Mouse (Mus musculus) gastrocnemius, postnatal 36 days (tissue): ENCODE measurements at regions not wholly inside any gene's neighbourhood (a gene's known extent, or its start where the extent isn't known, plus 50 kb on each side); places are given as distances from the start of the nearest gene placed in this dataset.

Experiments used
- DNase-seq, 2 experiments: peaks; one replicate each; pipeline ENCODE4 v3.0.0; 2022
- intact Hi-C: fragments of 180-260 bp; cut with DNase I; formaldehyde crosslinking; loops from one replicate; pipeline ENCODE4 v1.15.1; 2025

DNA sequence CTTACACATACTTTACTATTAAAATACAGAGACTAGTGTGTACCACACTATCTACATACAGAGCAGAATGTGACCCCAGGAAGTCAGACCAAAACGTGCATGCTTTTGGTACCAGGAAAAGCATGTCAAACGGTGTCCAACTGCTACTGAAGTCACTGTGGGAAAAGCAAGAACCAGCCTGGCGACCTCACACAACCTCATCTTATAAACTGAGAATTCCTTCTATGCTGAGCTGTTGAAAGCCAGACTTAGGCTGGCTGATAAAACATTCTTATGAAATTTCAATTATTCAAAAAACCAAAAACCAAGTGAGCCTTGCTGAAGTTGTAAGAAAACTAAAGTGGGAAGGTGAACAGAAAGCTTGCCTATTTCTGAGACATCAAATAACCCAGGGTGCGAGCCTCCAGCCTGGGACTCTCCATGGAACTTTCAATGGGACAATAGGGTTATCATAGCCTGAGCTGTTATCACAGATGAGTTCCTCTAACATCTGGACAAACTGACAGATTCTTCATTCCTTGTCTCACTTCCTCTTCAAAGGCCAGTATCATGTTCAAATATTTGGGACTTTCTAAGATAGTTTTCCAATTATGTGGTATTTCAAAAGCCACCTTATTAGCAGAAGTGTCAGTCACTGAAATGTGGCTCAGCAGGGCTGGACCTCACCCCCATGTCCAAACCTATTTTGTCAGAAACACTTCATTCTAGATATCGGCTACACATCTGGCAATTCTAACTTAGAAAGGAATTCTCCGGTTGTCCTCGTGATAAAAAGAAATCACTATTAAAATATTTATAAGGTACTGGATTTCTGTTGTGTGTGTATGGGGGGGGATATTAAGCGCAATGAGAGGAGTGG is 155.7 kb downstream of the Sox4 start:
- DNase-seq: no peak
- intact Hi-C loops: no loop called here

- no peak for DNase-seq
- intact Hi-C loops: no loop called here
Observed at GRCm38 (mm10) chr13:28795274-28795673, 158.2 kb downstream of the Sox4 start.

DNA sequence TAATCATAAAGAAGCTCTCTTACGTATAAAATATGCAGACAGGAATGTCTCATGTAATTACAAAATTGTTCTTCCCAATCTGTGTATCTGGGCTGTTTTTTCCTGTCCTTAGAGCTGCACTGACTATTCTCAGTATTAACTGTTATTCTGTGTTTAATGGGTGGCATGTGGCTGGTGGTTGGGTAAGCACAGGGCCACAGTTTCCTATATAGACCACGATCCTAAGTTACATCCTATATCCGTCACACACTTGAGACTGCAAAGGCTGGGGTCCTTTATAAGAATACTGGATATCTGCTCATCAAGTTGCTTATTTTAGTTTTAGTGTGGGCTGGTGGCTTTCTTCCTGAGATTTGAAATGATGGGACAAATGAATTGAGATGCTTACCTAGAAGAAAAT is 159.0 kb downstream of the Sox4 start:
- DNase-seq: no peak
- intact Hi-C loops: no loop called here

DNA sequence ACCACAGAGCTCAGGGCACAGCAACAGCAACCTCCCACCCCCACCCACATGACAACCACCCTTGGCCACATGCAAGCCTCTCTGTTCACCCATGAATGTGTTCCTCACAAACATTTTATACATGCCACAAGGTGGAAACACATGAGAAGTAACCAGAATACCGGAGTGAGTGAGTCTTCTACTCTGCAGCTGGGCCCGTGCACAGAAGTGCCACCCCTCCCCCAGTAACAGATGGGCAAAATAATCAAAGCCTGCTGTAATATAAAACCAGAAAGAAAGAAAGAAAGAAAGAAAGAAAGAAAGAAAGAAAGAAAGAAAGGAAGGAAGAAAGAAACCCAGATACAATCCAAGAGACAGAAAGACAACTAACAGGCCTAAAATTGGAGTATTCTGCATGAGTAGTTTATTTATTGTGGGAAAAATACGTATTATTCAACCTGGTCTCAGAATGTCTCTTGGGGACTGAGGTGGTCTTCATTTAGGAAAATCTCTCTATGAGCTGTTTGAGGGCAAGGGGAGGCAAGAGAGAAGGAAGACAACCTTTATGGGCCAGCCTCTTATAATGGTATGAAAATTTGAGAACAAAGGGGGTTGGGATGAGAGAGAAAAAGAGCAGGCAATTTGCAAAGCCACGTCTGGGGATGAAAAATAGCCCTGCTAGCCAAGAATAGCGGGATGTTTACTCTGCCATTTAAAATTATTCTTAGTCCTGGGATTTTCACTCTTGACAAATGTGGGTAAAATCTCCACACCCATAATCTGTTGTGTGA is 160.2 kb downstream of the Sox4 start:
- intact Hi-C loops: no loop called here
- DNase-seq: no peak

GRCm38 (mm10) chr13:28792461-28793165 is 160.9 kb downstream of the Sox4 start:
- intact Hi-C loops: no loop called here
- no peak for DNase-seq

- intact Hi-C loops: no loop called here
- no peak for DNase-seq
Observed at GRCm38 (mm10) chr13:28790381-28790780, 163.1 kb downstream of the Sox4 start.

GRCm38 (mm10) chr13:28787331-28787643 is 166.2 kb downstream of the Sox4 start:
- no peak for DNase-seq
- intact Hi-C loops: no loop called here

DNA sequence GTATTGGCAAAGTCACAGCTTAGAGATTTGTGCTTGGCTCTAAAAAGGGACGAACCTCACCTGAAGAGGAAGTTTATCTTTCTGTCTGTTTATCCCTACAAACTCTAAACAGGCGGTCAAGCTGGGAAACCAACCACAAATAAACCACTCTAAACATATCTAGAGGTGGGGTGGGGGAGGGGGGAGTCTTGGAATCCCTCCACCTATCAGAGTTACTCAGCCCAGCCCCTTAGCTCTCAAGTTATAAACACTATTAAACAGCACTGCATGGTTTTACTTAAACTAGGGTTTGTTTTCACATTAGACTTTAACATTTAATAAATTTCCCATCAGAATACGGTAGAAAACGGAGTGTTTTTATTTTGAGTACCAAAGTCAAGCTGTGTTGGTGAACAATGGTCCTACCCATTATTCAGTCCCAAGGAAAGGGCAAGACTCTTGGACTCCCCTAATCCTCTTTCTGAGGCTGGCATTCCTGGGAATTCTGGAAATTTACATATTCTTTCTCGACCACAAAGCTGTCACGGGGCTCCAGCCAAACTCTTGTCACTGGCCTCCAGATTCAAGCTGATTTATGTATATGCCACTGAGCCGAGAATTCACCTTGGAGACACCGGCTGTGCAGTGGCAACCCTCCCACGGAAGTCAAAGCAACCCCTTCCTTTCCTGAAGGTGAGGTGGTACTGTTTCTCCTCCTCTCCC is 166.7 kb downstream of the Sox4 start:
- intact Hi-C loops: no loop called here
- DNase-seq: no peak

DNA sequence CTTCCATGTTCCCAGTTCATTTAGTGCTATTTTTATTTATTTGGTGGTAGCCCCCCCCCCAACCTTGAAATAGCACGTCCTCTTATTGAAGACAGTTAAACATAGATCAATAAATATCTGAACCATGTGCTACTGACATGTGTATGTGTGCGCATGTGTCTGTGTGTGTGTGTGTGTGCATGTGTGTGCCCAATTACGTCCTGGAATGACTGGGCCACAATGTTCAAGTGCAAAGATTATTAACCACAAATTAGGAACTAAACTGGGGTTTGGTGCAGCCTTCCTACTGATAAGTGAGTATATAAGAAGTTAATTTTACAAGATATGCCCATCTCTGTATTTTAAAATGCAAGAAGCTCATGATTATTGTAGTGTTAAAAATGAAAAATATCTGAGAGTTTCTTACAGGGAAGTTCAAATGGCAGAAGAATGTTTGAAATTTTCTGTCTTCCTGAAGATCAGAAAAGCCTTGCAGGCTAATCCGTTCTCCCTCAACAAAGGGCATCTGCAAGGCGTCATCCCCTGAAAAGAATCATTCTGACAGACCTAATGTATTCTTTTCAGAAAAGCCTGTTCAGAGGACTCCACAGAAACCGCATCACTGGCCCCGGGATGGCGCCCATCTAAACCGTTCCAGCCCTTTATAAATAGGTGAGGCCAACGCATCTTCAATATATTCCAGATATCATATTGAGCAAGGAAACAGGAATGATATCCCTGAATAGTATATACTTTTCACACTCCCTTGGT is 170.8 kb downstream of the Sox4 start:
- intact Hi-C loops: no loop called here
- DNase-seq: no peak

DNA sequence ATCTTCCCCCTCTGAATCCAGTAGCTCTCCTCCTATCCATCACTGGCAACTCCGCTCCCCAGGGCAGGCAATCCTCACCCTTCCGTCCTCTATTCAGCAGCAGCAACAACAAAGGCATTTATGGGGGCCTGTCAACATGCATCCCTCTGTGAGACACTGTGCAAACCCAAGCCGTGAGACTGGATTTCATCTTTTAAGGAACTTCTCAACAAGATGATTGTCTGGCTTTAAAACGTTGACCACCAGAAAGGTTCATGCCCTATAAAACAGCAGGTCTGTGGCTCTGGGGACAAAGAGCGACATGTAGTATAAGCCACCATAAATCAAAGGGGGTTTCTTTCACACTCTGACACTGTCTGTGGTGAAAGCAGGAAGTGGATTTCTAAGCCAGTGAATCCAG is 171.4 kb downstream of the Sox4 start:
- intact Hi-C loops: no loop called here
- DNase-seq: no peak

- intact Hi-C loops: no loop called here
- no peak for DNase-seq
Observed at GRCm38 (mm10) chr13:28781660-28782059, 171.9 kb downstream of the Sox4 start.

DNA sequence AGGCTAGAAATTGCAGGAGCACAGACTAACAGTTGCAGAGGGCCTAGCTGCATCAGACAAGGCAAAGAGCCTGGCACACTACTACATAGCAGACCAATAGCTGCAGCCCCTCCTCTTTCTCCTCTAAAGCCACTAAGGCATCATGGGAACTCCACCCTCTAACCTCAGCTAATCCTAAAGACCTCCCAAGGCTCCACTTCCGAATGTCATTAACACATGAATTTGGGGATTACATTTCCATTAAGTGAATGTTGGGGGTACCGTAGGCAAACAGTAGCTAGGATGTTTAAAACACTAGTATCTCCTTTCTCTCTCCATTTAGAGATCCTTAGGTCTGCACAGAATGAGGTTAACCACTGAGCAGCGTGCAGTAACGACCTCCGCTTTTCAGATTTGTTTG is 173.1 kb downstream of the Sox4 start:
- intact Hi-C loops: no loop called here

GRCm38 (mm10) chr13:28775142-28775815 is 178.2 kb downstream of the Sox4 start:
- intact Hi-C loops: no loop called here
- DNase-seq: no peak

More for the DNA sequence above, 173.1 kb downstream of the Sox4 start:
- no peak for DNase-seq

GRCm38 (mm10) chr13:28774649-28775048 is 178.9 kb downstream of the Sox4 start:
- intact Hi-C loops: no loop called here
- DNase-seq: no peak

GRCm38 (mm10) chr13:28773466-28773865 is 180.0 kb downstream of the Sox4 start:
- DNase-seq: no peak
- intact Hi-C loops: no loop called here

- DNase-seq: no peak
- intact Hi-C loops: no loop called here
Observed at GRCm38 (mm10) chr13:28770531-28770930, 183.0 kb downstream of the Sox4 start.

DNA sequence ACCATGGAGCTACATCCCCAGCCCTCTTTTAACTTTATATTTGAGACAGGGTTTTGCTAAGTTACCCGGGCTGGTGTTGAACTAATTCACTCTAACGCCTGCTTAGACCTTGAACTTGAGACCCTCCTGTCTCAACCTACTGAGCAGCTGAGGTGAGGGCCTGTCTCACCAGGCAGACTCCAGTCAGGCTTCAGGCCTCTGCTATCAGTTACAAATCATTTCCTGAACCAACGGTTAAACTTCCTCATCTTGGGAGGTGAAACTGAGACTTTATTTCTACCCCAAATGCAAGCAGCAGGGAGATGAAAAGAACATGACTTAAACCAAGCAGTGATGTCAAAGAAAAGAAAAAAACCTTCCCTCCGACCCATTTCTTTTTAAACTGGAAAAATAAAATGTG is 183.5 kb downstream of the Sox4 start:
- no peak for DNase-seq
- intact Hi-C loops: no loop called here

DNA sequence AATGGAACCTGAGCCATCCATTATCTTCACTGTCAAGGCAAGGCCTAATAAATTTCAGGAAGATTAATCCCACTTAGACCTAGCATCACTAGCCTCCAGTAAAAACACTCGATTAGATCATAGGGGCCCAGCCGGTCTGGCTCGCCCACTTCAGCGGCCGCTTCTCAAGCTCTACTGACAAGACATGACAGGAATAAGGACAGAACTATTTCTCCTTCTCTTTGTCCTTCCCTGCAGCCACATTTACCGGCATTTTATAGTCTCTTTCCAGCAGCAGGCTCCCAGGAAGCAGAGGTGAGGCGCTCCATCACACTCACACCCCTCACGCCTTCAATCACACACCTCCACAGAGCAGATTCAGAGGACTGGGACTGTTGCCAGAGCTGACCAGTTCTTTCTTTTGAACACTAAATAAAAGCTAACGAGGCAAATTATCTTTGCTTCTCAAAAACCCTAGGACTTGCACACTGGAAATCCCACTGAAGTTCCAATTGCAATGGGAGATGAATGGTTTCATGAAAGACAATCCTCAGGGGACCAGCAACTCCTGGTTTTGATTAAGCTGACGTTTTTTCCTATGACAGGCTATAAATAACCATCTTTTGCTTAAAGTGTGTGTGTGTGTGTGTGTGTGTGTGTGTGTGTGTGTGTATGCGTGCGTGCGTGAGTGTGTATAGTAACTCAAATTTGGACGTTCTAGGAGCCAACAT is 184.6 kb downstream of the Sox4 start:
- no peak for DNase-seq
- intact Hi-C loops: no loop called here

- intact Hi-C loops: no loop called here
- no peak for DNase-seq
Observed at GRCm38 (mm10) chr13:28762555-28762954, 191.0 kb downstream of the Sox4 start.
